Mouse (Mus musculus) WW6 (cell line): ENCODE measurements around the gene Ntpcr.

Experiments
- DNase-seq: peaks from one replicate; pipeline ENCODE4 v3.0.0-alpha.2; 2013; ENCODE audit warnings: low read depth, low spot score

Gene Ntpcr

GRCm38 (mm10) chr8:125729746-125730145 lies at the start of gene Ntpcr:
Ntpcr (plus strand) TSS chr8:125729963.
- no peak for DNase-seq

- DNase-seq = no peak
These were observed 48.8 kb upstream of the Ntpcr start for GRCm38 (mm10) chr8:125680851-125681408.

- no peak for DNase-seq
These were observed 44.5 kb upstream of the Ntpcr start for GRCm38 (mm10) chr8:125685216-125685760.

GRCm38 (mm10) chr8:125686221-125686865 lies 43.4 kb upstream of the Ntpcr start:
- no peak for DNase-seq

- no peak for DNase-seq
These were observed 39.4 kb upstream of the Ntpcr start for GRCm38 (mm10) chr8:125690166-125690915.

- DNase-seq = no peak
These were observed 38.8 kb upstream of the Ntpcr start for GRCm38 (mm10) chr8:125690961-125691360.

- no peak for DNase-seq
These were observed 37.3 kb upstream of the Ntpcr start for GRCm38 (mm10) chr8:125692447-125692846.

GRCm38 (mm10) chr8:125693197-125693596 lies 36.6 kb upstream of the Ntpcr start:
- DNase-seq = peak; percentile 40

- no peak for DNase-seq
These were observed 33.8 kb upstream of the Ntpcr start for GRCm38 (mm10) chr8:125695951-125696350.

- peak; percentile 24 for DNase-seq
These were observed 30.3 kb upstream of the Ntpcr start for GRCm38 (mm10) chr8:125699391-125700025.

GRCm38 (mm10) chr8:125700407-125700806 lies 29.4 kb upstream of the Ntpcr start:
- peak; percentile 33 for DNase-seq

GRCm38 (mm10) chr8:125702868-125703473 lies 26.8 kb upstream of the Ntpcr start:
- no peak for DNase-seq

- no peak for DNase-seq
These were observed 25.3 kb upstream of the Ntpcr start for GRCm38 (mm10) chr8:125704434-125704833.

GRCm38 (mm10) chr8:125705816-125706215 lies 23.9 kb upstream of the Ntpcr start:
- no peak for DNase-seq

- no peak for DNase-seq
These were observed 20.6 kb upstream of the Ntpcr start for GRCm38 (mm10) chr8:125709171-125709570.

- DNase-seq = no peak
These were observed 18.2 kb upstream of the Ntpcr start for GRCm38 (mm10) chr8:125711514-125711913.

GRCm38 (mm10) chr8:125716211-125716610 lies 13.6 kb upstream of the Ntpcr start:
- DNase-seq = no peak

GRCm38 (mm10) chr8:125716613-125717012 lies 13.2 kb upstream of the Ntpcr start:
- no peak for DNase-seq

- DNase-seq = no peak
These were observed 10.8 kb upstream of the Ntpcr start for GRCm38 (mm10) chr8:125718914-125719313.

GRCm38 (mm10) chr8:125722675-125723074 lies 7.1 kb upstream of the Ntpcr start:
- DNase-seq = no peak

- DNase-seq = no peak
These were observed 6.3 kb upstream of the Ntpcr start for GRCm38 (mm10) chr8:125723437-125723836.
